Mouse (Mus musculus) A20 (cell line): Measurements from ENCODE around the gene Mcu.

Experiments
- DNase-seq: peaks from one replicate; pipeline ENCODE4 v3.0.0-alpha.2; 2011; ENCODE audit warnings: low read depth, low spot score

Mcu gene

GRCm38 (mm10) chr10:59569481-59569869 lies 47.0 kb downstream of the Mcu start:
- DNase-seq, result no peak

- DNase-seq, result no peak
Observed at GRCm38 (mm10) chr10:59568665-59569480, 47.6 kb downstream of the Mcu start.

- DNase-seq, result no peak
Observed at GRCm38 (mm10) chr10:59566968-59567367, 49.5 kb downstream of the Mcu start.

GRCm38 (mm10) chr10:59565995-59566410 lies 50.5 kb downstream of the Mcu start:
- DNase-seq, result no peak

DNA sequence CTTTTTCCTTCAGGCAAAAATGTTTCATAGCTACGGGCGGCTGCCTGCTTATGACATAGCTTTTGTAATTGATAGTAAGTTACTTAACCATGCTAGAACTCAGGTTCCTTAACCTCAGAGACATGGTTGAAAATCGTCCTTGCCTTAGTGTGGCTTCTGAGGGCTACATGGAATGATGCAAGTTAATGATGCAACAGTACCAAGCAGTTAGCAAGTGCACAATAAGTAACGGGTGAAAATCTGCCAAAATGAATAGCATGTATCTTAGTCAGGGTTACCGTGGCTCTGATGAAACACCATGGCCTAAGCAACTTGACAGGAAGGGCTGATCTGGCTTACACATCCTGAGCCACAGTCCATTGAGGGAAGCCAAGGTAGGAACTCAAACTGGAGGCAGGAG lies 51.9 kb downstream of the Mcu start:
- no peak for DNase-seq

DNA sequence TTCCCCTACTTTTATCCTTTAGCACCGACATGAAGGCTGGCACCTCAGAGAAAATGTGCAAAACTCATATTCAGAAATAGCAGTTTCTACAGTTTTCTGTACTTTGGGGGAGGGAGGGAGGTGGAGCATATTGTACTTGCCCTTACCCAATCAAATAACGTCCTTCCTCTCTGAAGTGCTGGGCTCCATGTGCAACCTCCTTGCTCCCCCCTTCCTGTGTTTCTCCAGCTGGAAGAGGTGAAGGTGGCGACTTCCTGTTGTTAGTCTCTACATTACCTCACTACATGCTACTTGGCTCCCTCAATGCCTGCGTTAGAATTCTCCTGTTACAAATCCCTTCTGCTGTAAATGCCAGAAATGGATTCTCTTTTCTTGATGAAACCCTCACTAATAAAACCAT lies 54.0 kb downstream of the Mcu start:
- DNase-seq, result no peak

DNA sequence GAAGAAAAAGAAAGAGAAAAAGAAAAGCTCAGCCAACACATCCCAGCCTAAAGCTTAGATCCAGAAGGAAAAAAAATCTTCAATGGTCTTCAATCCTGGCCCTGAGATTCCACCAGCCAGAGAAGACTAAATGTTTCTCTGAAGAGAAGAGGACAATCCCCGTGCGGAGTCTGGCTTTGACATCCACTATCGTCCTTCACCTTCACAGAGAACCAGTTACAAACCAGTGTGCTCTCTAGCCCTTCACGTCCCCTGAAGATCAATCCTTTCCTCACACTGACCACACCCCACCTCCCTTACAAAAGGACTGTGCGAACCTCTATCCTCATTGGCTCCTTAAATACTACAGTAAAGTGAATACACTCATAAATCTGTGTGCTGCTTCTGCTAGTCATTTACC lies 56.4 kb downstream of the Mcu start:
- DNase-seq, result no peak

GRCm38 (mm10) chr10:59558602-59559001 lies 57.9 kb downstream of the Mcu start:
- DNase-seq, result no peak

DNA sequence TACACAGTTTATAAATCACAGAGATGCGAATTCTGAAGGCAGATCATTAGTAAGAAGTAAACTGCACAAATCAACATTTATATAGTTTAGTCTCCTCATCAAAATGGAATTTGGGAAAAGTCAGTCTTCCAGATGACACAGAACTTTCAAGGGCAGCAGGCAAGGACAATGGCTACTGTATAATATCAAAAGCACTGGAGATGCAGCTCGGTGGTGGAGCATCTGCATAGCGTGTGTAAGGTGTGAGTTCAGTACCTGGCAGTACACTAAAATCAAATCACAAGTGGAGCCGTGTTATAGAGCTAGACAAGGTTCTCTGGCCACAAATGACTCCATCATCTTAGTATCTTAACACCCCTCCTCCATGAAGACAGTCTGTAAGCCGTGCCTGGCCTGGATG lies 58.3 kb downstream of the Mcu start:
- no peak for DNase-seq

DNA sequence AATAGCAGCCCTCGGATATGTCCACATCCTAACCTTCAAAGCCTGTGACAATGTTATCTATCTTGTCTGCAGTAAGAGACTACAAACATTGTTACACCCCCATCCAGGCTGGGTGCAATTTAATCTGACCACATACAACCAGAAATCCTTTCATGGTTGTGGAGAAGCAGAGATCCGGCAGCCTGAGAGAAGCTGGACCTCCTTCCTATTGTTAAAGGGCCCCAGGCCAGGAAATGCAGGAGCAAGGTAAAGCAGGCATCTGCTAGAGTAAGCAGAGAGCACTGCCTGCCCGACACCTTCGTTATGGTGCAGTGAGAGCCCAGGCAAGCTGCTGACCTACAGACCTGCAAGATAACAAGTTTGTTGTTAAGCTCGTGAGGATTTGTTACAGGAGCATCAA lies 60.0 kb downstream of the Mcu start:
- no peak for DNase-seq

GRCm38 (mm10) chr10:59554243-59554642 lies 62.2 kb downstream of the Mcu start:
- no peak for DNase-seq

GRCm38 (mm10) chr10:59552456-59552855 lies 64.0 kb downstream of the Mcu start:
- no peak for DNase-seq

DNA sequence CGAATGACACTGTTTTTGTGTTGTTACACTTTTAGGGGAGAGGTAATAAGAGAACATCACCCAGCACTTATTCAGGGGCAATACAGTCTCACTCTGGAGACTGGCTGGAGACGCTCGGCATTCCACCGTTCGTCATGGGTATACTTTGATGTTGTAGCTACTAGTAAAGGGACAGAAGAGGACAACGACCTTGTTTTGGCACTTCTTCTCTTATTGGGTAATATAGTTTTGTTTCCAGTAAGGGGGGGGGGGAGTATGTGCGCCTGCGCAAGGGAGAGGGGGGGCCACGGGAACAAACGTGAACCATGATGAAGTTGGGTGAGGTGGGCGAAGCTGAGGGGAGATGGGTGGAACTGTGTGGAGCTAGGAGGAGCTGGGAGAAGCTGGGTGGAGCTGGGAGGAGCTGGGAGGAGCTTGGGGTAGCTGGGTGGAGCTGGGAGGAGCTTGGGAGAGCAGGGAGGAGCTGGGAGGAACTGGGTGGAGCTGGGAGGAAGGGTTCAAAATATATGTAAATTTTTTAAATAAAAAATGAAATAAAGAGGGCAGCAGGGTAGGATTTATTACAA lies 67.6 kb downstream of the Mcu start:
- no peak for DNase-seq

DNA sequence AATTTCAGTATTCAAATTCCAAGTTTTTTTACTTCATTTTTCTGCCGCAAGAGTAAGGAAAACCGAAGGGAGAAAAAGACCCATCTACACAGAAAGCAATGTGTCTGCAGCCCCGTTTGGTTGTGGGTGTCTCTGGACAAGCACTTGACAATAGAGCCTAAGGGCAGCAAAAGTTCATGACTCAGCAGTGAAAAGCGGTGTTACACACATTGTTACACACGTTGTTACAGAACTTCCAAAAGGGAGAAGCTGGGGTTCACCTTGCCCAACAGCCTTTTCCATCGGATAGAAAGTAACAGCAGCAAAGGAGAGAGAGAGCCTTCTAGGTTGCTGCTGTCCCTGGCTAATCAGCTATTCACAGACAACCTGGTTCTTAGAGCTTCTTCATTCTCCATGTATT lies 68.3 kb downstream of the Mcu start:
- DNase-seq, result no peak

DNA sequence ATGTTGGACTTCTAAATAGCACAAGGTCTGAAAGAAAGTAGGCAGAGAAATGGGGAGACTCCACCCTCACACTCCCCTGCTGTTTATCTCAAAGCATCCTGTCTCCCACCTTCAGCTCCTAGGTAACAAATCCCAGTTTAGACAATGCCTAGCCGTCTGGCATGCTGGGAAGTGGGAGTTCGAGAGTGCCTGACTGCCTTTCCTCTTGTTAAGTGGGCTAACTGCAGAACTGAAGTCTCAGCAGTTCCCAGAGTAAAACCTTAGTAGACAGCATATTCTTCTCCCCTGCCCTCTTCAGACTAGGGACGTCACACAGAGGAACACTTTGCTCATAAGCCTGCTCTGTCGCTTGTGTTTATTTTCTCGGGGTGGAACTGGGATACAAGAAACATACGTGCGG lies 69.1 kb downstream of the Mcu start:
- no peak for DNase-seq

- no peak for DNase-seq
Observed at GRCm38 (mm10) chr10:59545169-59545568, 71.3 kb downstream of the Mcu start.

DNA sequence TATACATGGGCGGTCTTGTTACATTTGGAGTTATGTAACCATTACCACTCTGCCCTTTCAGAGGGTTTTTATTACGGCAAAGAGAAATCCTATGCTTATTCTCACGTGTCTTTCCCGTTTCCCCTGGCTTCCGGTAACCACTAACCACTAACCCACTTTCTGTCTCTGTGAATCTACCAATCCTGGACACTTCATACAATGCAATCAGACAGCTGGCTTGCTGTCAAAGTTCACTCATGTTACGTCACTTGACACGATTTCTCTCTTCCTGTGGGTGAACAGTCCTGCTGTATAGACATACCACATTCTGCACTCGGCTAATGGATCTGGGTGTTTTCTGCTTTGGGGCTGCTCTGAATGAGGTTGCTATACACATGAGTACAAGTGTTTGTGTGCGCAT lies 73.1 kb downstream of the Mcu start:
- DNase-seq, result no peak

- no peak for DNase-seq
Observed at GRCm38 (mm10) chr10:59541466-59541865, 75.0 kb downstream of the Mcu start.

- DNase-seq, result no peak
Observed at GRCm38 (mm10) chr10:59540596-59540995, 75.9 kb downstream of the Mcu start.

- DNase-seq, result no peak
Observed at GRCm38 (mm10) chr10:59540081-59540480, 76.4 kb downstream of the Mcu start.

- no peak for DNase-seq
Observed at GRCm38 (mm10) chr10:59539533-59539875, 77.0 kb downstream of the Mcu start.

- no peak for DNase-seq
Observed at GRCm38 (mm10) chr10:59538767-59539532, 77.5 kb downstream of the Mcu start.

DNA sequence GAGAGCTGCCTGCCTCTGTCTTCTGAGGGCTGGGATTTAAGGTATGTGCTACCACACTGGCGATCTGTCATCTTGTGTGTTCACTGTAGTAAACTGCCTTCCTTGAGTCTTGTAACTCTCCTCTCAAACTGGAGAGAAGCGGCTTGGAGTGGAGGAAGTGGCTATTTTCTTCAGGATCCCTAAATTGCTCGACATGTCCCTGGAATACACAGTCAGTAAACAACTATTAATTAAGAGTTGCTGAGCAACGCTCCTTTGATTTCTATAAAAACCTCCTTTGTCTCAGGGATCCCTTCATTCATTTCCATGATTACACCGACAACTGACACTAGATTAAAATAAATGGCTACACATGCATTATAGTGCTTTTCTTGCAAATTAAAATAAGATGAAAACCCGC lies 78.4 kb downstream of the Mcu start:
- DNase-seq, result no peak
